Mouse (Mus musculus) liver, adult 2 months (tissue): ENCODE results near the gene Gse1. TPM values are rescaled to one million over a fixed set of nuclear protein-coding genes. Genes with fewer than 3 reads are reported as not detected.

Source experiments
- DNase-seq: peaks from one replicate; pipeline ENCODE4 v3.0.0-alpha.2; 2011; ENCODE audit warnings: low read depth, low spot score; ENCODE audit errors: extremely low read depth
- H3K27ac ChIP-seq: fragments of 200-500 bp; replicated peaks from 2 replicates; pipeline ENCODE4 v1.5.1; 2012; ENCODE audit warnings: low read depth, mild to moderate bottlenecking, control low read depth, inconsistent platforms, low read length; ENCODE audit not compliant: insufficient read depth
- H3K27me3 ChIP-seq: fragments of 200-500 bp; 2 replicates; pipeline ENCODE4 v1.6.1; 2012; ENCODE audit warnings: mild to moderate bottlenecking, moderate library complexity, low read length, inconsistent platforms; ENCODE audit not compliant: control insufficient read depth, insufficient read depth
- H3K36me3 ChIP-seq: fragments of 200-500 bp; 2 replicates; pipeline ENCODE4 v1.6.1; 2012; ENCODE audit warnings: low read length, inconsistent platforms; ENCODE audit not compliant: control insufficient read depth, insufficient read depth
- H3K4me1 ChIP-seq: fragments of 200-500 bp; 2 replicates; pipeline ENCODE4 v1.6.1; 2011; ENCODE audit warnings: low read length; ENCODE audit not compliant: control insufficient read depth, insufficient read depth
- H3K4me3 ChIP-seq: fragments of 200-500 bp; 2 replicates; pipeline ENCODE4 v1.5.1; 2011; ENCODE audit warnings: low read depth, mild to moderate bottlenecking, control low read depth, low read length, moderate library complexity; ENCODE audit not compliant: insufficient read depth
- H3K79me2 ChIP-seq: fragments of 200-500 bp; 2 replicates; pipeline ENCODE4 v1.6.1; 2012; ENCODE audit warnings: inconsistent platforms, mild to moderate bottlenecking, low read length, moderate library complexity; ENCODE audit not compliant: control insufficient read depth, insufficient read depth
- H3K9ac ChIP-seq: fragments of 200-500 bp; 2 replicates; pipeline ENCODE4 v1.6.1; 2012; ENCODE audit warnings: low read depth, mild to moderate bottlenecking, control low read depth, inconsistent platforms, low read length
- CTCF ChIP-seq: fragments of 200-500 bp; IDR thresholded peaks from 2 replicates; pipeline ENCODE4 v1.5.1; 2011; ENCODE audit warnings: low read depth, low read length, control low read depth
- POLR2A ChIP-seq: fragments of 200-500 bp; IDR thresholded peaks from 2 replicates; pipeline ENCODE4 v1.6.1; 2011; ENCODE audit warnings: low read length, control low read depth; ENCODE audit not compliant: insufficient read depth; ENCODE audit errors: extremely low read depth
- WGBS: fragments of 180-500 bp; shearing (Covaris S2); methylation state at CpG from one replicate; pipeline ENCODE4 v1.1.7; 2018; 5-methylcytosine and 5-hydroxymethylcytosine counted together
- polyA plus RNA-seq: library from polyadenylated mRNA; depleted of rRNA; stranded (reverse); fragments of >200 nt; gene quantifications from 2 replicates; pipeline ENCODE4 v1.2.3, GENCODE M21; 2012
- total RNA-seq: library from RNA; depleted of rRNA; stranded (reverse); fragments of >200 nt; gene quantifications from 2 replicates; pipeline ENCODE4 v1.2.3, GENCODE M21; 2014

The Gse1 gene
- total and polyA plus RNA-seq, 2 experiments: 2.6 to 10.0 TPM

- peak; percentile 57 for DNase-seq
- no peak overlapping the region for H3K27ac ChIP-seq
- TF ChIP-seq POLR2A (no peak), CTCF (no peak)
- H3K4me3 ChIP-seq: no peak overlapping the region
- H3K4me1 ChIP-seq: peaks cover 17% of the 10 kb centered on the region
- H3K9ac ChIP-seq: no peak overlapping the region
- no peaks in the 10 kb centered on the region for H3K36me3 ChIP-seq
- WGBS: 60% methylated on average over 16 of the region's 16 CpGs
- no peaks in the 10 kb centered on the region for H3K27me3 ChIP-seq
- no peaks in the 10 kb centered on the region; the same call in 1 of the 2 replicates for H3K79me2 ChIP-seq
These were observed 150.1 kb downstream of the Gse1 start for GRCm38 (mm10) chr8:120378306-120378705.

GRCm38 (mm10) chr8:120379015-120379414, 150.8 kb downstream of the Gse1 start:
- Histone ChIP-seq H3K4me3 (no peak overlapping the region), H3K27ac (no peak overlapping the region), H3K4me1 (peaks cover 10% of the 10 kb centered on the region), H3K9ac (no peak overlapping the region), H3K79me2 (no peaks in the 10 kb centered on the region), H3K36me3 (no peaks in the 10 kb centered on the region), H3K27me3 (no peaks in the 10 kb centered on the region)
- 33% methylated on average over 3 of the region's 3 CpGs for WGBS
- DNase-seq: peak; percentile 64
- TF ChIP-seq CTCF (no peak), POLR2A (no peak)

- no peaks in the 10 kb centered on the region for H3K79me2 ChIP-seq
- no peak overlapping the region for H3K27ac ChIP-seq
- no peak overlapping the region for H3K4me3 ChIP-seq
- DNase-seq: no peak
- H3K27me3 ChIP-seq: no peaks in the 10 kb centered on the region
- 81% methylated on average over 4 of the region's 4 CpGs for WGBS
- H3K36me3 ChIP-seq: no peaks in the 10 kb centered on the region
- H3K9ac ChIP-seq: no peak overlapping the region
- H3K4me1 ChIP-seq: peaks cover 6% of the 10 kb centered on the region; the same call in 1 of the 2 replicates
- TF ChIP-seq POLR2A: no peak
- TF ChIP-seq CTCF: no peak
These were observed 153.6 kb downstream of the Gse1 start for GRCm38 (mm10) chr8:120381865-120382264.

- no peak for DNase-seq
- WGBS: 52% methylated on average over 19 of the region's 19 CpGs
- H3K79me2 ChIP-seq: no peaks in the 10 kb centered on the region
- H3K36me3 ChIP-seq: no peaks in the 10 kb centered on the region
- peaks cover 6% of the 10 kb centered on the region; the same call in 1 of the 2 replicates for H3K4me1 ChIP-seq
- H3K4me3 ChIP-seq: peak overlapping the region; percentile 11; the same call in 1 of the 2 replicates
- H3K27me3 ChIP-seq: no peaks in the 10 kb centered on the region
- H3K27ac ChIP-seq: no peak overlapping the region
- TF ChIP-seq POLR2A: no peak
- TF ChIP-seq CTCF: no peak
- H3K9ac ChIP-seq: 0 out of 2 replicates have a peak overlapping the region, but pooled peaks have one; percentile 23
These were observed 154.4 kb downstream of the Gse1 start for GRCm38 (mm10) chr8:120382436-120383203.

- Histone ChIP-seq H3K36me3 (no peaks in the 10 kb centered on the region), H3K79me2 (no peaks in the 10 kb centered on the region), H3K27me3 (no peaks in the 10 kb centered on the region), H3K4me3 (no peak overlapping the region), H3K4me1 (peaks cover 6% of the 10 kb centered on the region; the same call in 1 of the 2 replicates), H3K9ac (no peak overlapping the region), H3K27ac (no peak overlapping the region)
- 91% methylated on average over 6 of the region's 6 CpGs for WGBS
- no peak for DNase-seq
- no peak for TF ChIP-seq CTCF
- TF ChIP-seq POLR2A: no peak
These were observed 154.9 kb downstream of the Gse1 start for GRCm38 (mm10) chr8:120383204-120383560.

- H3K79me2 ChIP-seq: no peaks in the 10 kb centered on the region
These were observed 155.5 kb downstream of the Gse1 start for GRCm38 (mm10) chr8:120383713-120384112.

More at GRCm38 (mm10) chr8:120383713-120384112, 155.5 kb downstream of the Gse1 start:
- Histone ChIP-seq H3K9ac (no peak overlapping the region), H3K27ac (no peak overlapping the region), H3K4me3 (no peak overlapping the region), H3K36me3 (no peaks in the 10 kb centered on the region), H3K4me1 (peaks cover 3% of the 10 kb centered on the region; the same call in 1 of the 2 replicates), H3K27me3 (no peaks in the 10 kb centered on the region)
- TF ChIP-seq CTCF (no peak), POLR2A (no peak)
- 89% methylated on average over 6 of the region's 6 CpGs for WGBS
- no peak for DNase-seq
